Mouse (Mus musculus): ENCODE measurements around the gene Ick.

GRCm38 (mm10) chr9:78176201-78176727 is 67.3 kb downstream of the Ick start:
- peak; percentile 60; the same call in 1 of the 2 replicates for TF ChIP-seq CTCF (IDR thresholded peaks at IDR 0.05; ENCODE audit: control insufficient read depth, insufficient read depth, insufficient replicate concordance, low read depth, low read length)
- no peak for TF ChIP-seq POLR2A (IDR thresholded peaks at IDR 0.05; ENCODE audit: control insufficient read depth, low read depth, low read length)
